Mouse (Mus musculus) spleen, postnatal 36 days (tissue): ENCODE measurements around the gene Krt5.
"Not testable (repeated sequence)": the region's sequence is repeated elsewhere in the genome, so short reads cannot be mapped to it uniquely, and the experiment has no call there.

Experiments
- DNase-seq, 2 experiments: peaks; one replicate each; pipeline ENCODE4 v3.0.0; 2022; ENCODE audit warnings: low spot score in 2 of 2, mixed read lengths in 1 of 2

Krt5 gene

DNA sequence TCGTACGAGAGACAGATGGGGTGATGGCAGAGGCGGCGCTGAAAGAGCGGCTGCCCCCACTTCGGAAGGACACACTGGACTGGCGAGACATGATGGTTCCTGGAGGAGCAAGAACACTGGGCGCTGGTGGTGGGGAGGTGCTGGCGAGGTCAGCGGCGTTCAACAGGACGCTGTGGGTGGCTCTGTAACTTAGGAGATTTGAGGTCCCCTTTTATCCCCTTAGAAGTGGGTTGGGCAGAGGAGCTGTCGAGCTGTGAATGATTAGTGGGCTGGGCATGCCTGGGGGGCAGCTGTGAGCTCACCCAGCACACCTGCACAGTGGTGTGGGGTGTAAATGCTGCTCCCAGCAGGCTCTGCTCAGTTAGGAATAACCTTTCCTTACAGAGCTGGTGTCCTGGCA lies at the start of gene Krt5:
Gene Krt5 (minus strand): TSS at position 179 of the 400 bp plus-strand sequence.
- DNase-seq = no peak

DNA sequence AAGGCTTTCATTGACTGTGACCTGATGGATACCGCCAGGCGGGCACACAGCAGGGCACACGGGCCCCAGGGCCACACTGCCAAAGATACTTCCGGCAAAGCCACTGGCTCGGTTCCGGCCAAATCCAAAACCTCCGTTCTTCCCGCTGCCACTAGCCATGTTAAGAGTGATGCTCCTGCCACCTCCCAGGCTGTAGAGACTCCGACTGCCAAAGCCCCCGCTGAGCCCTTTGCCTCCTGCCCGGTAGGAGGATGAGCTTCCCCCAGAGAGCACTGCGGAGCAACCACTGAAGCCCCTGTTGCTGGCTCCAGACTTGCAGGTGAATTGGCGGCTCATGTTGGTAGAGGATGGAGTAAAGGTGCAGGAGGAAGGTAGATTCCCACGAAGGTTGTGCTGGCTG lies 30.0 kb upstream of the Krt5 start, which contains the start of gene Krt71:
Gene Krt71 (minus strand): TSS at position 399 of the 400 bp plus-strand sequence.
- DNase-seq = no peak

- DNase-seq = no peak
Measured at GRCm38 (mm10) chr15:101737786-101738185, 25.1 kb upstream of the Krt5 start.

GRCm38 (mm10) chr15:101730653-101731052 lies 18.0 kb upstream of the Krt5 start:
- DNase-seq = no peak

DNA sequence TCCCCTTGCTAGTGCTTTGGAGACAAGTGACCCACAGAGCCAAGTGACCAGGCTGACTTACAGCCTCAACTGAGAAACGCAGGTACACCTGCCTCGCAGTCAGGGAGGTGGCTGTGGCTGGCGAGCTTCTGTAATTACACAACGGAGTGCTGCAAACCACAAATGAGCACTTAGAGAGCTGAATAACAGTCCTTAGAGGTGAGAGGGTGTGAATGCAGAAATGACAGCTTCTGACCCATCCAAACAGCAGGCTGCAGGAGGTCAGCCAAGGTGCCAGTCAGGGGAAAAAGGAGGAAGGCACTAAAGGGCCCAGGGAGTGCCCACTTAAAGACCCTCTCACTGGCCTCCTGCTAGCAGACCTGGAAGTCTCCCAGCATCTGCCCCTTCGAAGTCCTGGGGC lies 12.0 kb upstream of the Krt5 start:
- DNase-seq = no peak

GRCm38 (mm10) chr15:101715831-101716230 lies 3.1 kb upstream of the Krt5 start:
- no peak for DNase-seq

GRCm38 (mm10) chr15:101714356-101714755 lies 1.7 kb upstream of the Krt5 start:
- no peak for DNase-seq

DNA sequence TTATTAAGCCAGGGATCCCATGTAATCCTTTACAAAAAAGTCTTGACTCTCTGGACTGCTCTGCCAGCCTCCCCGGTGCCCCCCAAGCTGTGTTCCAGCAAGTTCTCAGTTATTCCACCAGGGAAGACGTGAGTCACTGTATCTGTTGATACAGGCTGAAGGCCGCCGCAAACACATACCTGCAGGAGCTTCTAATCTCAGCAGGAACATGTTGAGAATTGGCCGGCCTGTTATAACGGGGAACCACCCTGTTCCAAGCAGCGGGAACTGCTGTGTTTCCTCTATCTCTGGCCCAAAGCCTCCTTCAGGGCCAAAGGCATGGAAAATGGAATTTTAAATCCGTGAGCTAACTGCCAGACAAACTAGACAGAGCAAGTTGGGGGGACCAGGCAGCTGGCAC lies 1.0 kb upstream of the Krt5 start:
- no peak for DNase-seq

- DNase-seq = no peak
Measured at GRCm38 (mm10) chr15:101708683-101709082, 4.0 kb downstream of the Krt5 start.

DNA sequence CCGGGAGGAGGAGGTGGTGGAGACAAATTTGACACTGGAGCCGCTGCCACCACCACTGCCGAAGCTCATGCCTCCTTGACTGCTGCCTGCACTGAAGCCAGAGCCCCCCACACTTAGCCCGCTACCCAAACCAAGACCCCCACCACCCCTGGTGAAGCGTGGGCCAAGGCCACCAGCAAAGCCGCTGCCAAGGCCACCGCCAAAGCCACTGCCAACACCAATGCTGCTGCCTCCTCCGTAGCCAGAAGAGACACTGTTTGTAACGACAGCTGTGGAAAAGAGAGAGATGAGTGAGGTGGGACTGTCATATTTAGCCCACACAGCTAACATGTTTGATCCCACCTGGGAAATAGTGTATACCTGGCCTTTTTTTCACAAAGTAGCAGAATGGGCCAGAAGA lies 5.2 kb downstream of the Krt5 start:
- DNase-seq = no peak

DNA sequence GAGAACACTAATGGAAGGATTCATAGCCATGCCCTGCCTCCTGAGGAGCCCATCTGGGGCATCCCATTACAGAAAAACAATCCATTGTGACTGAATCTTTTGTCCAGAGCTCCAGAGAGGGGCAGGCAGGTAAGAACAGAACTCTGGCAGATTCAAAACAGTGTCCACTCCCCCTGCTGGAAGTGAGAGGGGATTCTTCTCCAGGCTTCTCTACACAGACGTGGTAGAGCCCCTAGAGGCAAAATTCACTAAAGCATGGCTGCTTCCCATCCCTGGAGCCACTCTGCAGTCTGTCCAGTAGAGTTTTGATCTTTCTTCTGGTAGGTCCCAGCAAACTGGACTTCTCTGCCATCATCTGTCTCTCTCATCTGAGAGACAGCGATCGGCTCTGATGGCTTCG lies 8.6 kb downstream of the Krt5 start:
- no peak for DNase-seq

- no peak for DNase-seq
Measured at GRCm38 (mm10) chr15:101702380-101702779, 10.3 kb downstream of the Krt5 start.

DNA sequence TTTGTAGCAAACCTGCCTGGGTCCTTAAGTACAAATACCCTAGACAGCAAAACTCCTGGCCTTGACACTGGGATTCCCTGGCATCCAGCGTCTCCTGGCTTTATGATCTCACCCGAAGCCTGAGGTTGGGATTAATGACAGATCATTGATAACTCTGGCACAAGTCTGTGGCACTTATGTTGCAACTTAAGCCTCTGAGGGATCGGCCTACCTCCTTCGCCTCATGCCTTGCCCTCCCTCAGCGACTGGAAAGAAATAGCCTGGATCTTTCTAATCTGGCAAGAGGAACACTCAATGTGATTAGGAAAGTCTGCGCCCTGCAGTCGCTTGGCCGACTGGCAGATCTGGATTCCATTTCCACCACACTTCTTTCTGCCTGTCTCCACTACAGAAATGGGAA lies 12.8 kb downstream of the Krt5 start:
- DNase-seq = no peak

DNA sequence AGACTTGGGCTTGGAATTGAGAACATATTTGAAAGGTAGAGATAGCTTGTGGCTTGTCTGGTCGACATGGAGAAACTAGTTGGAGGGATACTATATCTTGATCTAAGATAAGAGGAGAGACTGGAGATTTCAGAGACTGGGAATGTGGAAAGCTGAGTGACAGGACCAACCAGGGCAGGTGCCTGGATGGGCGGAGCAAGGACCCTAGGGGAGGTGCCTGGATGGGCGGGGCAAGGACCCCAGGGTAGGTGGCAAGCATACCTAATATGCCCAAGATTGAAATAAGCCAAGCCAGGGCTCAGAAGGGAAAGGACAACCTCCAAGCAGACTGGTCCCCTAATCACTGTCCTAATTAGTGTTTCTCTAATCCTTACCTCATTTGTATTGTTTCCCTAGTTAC lies 13.5 kb downstream of the Krt5 start:
- no peak for DNase-seq

DNA sequence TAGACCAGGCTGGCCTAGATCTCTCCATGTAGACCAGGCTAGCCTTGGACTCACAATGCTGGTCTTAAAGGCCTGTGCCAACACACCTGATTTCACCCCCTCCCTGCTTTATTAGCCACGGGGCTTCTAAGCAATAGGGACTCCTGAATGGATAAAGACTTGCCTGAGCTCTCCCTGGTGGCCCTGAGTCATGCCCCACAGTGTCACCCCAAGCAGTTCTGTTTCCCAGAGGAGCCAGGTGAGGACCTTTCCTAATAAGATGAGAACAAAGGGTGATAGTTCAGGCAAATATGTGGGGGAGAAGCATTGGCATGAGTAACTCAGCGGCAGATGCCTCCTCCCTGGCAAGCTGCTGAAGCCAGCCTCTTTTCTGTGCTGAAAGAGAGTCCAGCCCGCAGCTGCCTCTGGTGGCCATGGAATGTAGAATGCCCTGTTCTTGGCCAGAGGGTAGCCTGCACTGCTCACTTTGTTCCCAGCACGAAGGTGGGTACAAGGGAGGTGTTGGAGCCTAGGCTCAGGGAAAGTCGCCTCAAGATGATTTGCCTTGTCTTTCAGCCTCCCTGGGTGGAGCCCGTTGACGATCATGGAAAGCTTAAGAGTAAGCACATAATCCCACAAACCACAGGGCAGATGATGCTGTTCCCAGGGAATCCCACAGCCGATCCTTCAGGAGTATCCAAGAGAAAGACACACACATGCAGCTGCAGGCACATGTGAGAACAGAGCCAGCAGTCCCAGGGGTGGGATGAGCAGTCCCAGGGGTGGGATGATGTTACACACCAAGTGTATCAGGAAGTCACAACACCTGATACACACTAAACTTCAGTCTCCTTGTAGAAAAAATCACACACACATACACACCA lies 15.1 kb downstream of the Krt5 start:
- DNase-seq = no peak

DNA sequence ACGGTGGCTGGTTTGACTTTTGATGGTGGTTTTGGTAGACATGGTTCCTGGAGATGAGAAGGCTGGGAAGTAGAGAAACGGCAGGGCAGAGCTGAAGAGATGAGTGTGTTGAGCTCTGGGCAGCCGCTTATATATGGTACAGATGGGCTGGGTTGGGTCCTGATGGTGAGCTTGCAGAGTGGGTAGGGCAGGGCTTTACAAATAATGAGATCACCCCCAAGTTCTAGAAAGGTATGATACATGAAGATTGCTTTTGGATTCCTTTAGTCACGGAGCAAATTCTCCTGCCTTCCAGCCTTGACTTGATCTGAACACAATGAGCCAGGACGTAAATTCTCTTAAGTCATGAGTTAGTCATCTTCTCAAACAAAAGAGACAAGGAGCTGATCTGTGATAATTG lies 18.5 kb downstream of the Krt5 start, which contains the start of gene Krt6a:
Gene Krt6a (minus strand): TSS at position 101 of the 400 bp plus-strand sequence.
- no peak for DNase-seq

DNA sequence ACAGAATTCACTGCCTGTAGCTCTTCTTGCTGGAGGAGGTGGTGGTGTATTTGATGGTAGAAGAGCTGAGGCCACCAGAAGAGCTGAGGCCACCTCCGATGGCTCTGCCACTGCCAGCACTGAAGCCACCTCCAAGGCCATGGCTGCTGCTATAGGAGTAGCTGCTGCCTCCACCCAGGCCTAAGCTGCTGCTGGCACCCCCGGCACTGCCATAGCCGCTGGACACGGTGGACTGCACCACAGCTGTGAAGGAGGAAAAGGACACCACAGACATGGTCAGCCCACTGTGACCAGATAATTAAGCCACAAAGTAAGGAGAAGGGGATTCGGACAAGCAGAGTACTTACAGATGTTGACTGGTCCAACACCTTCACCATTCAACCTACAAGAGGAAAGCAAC lies 22.2 kb downstream of the Krt5 start:
- DNase-seq = not testable (repeated sequence)

DNA sequence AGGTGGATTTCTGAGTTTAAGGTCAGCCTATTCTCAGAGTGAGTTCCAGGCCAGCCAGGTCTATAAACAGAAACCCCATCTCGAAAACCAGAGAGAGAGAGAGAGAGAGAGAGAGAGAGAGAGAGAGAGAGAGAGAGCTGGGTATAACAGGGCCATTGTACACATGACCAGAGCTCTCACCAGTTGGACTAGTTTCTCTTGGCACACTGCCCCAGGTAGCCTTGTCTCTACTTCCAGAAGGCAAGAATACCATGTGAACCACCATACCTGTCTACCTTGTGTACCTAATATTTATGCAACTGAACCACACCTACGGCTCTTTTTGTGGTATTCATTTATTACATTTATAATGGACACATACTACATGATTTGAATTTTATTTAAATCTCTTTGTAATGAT lies 24.5 kb downstream of the Krt5 start:
- no peak for DNase-seq

DNA sequence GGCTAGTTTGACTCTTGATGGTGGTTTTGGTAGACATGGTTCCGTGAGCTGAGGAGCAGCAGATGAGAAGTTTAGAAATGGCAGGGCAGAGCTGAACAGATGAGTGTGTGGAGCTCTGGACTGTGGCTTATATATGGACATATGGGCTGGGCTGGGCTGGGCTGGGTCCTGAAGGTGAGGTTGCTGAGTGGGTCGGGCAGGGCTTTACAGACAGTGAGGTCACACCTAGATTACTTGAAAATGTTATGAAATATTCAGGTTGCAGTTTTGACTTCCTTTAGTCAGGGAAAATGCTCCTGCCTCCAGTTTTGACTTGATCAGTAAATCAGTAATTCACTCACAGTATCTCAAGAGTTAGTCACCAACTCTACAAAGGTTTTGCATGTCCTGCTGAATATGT lies 32.5 kb downstream of the Krt5 start, which contains the start of gene Krt6b:
Gene Krt6b (minus strand): TSS at position 101 of the 400 bp plus-strand sequence.
- no peak for DNase-seq

DNA sequence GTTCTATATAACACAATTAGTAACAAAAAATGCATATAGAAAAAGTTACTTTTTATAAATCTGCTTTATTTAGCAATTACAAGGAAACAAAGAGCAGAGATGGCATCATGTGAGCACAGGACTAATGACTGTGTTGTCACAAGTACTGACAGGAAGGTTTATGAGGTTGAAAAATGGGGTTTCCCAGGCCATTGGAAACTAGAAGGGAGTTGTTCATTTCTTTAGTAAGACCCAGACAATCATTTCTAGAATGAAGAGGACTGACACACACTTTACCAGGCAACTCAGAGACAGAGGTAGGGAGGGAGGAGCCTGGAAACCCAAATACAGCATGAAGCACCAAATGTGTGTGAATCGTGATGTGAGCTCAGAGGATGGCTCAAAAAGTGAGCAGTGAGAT lies 36.7 kb downstream of the Krt5 start:
- no peak for DNase-seq
